Mouse (Mus musculus): ENCODE data around the gene Med29.

- TF ChIP-seq POLR2A (IDR thresholded peaks at IDR 0.05; ENCODE audit: control insufficient read depth, low read depth, low read length) (no peak), CTCF (IDR thresholded peaks at IDR 0.05; ENCODE audit: control insufficient read depth, insufficient read depth, insufficient replicate concordance, low read depth, low read length) (no peak)
Measured at GRCm38 (mm10) chr7:28357984-28358383, 34.5 kb downstream of the Med29 start.
